Mouse (Mus musculus): ENCODE measurements around the gene Vgll4. TPM values are rescaled to one million over a fixed set of nuclear protein-coding genes. Genes with fewer than 3 reads are reported as not detected.

Gene Vgll4
- polyA plus RNA-seq, 1 experiment from 2014 or later, result 58.9 TPM

DNA sequence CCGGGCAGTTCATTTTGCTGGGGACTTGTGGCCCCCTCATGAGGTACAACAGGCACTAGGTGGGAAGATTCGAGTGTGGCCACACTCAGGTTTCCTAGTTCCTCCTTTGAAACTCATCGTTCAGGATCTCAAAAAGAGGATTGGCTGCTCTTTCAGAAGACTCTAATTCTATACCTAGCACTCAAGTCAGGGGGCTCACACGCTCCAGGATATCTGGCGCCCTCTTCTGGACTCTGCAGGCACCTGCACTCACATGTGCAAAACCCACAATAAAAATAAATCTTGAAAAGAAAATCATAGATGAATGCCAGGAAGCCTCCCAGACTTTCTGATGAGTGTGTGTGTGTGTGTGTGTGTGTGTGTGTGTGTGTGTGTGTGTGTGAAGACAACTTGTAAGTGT is 1.1 kb upstream of the Vgll4 start:
- Histone ChIP-seq H3K36me3 (replicated peaks; ENCODE audit: control insufficient read depth, insufficient read depth, low read depth, low read length) (no peaks in the 10 kb centered on the region), H3K4me2 (ENCODE audit: low read depth, low read length) (no peak overlapping the region), H3K27me3 (ENCODE audit: control insufficient read depth, insufficient read depth, low read length) (peaks cover 7% of the 10 kb centered on the region; the same call in 1 of the 2 replicates), H3K9ac (replicated peaks; ENCODE audit: low read length) (no peak overlapping the region), H3K27ac (replicated peaks; ENCODE audit: low read depth, low read length) (no peak overlapping the region), H3K4me3 (ENCODE audit: low read depth, low read length) (no peak overlapping the region), H3K4me1 (ENCODE audit: control insufficient read depth, insufficient read depth, low read length) (peaks cover 3% of the 10 kb centered on the region; the same call in 1 of the 2 replicates), H3K9me3 (replicated peaks; ENCODE audit: control insufficient read depth, low read length) (no peaks in the 10 kb centered on the region)
- ATAC-seq (replicated peaks; ENCODE audit: insufficient number of reproducible peaks, low FRiP score, low TSS enrichment, low read depth), result no peak
- 66% methylated on average over 5 of the region's 5 CpGs for WGBS
- peak; percentile 33 for DNase-seq (ENCODE audit: low spot score)

GRCm38 (mm10) chr6:114970386-114970785 is 592 bp upstream of the Vgll4 start:
- H3K9me3 ChIP-seq (replicated peaks; ENCODE audit: control insufficient read depth, low read length), result no peaks in the 10 kb centered on the region
- no peak for ATAC-seq (replicated peaks; ENCODE audit: insufficient number of reproducible peaks, low FRiP score, low TSS enrichment, low read depth)
- H3K27me3 ChIP-seq (ENCODE audit: control insufficient read depth, insufficient read depth, low read length), result peaks cover 7% of the 10 kb centered on the region; the same call in 1 of the 2 replicates

GRCm38 (mm10) chr6:114968361-114969212 is 1.2 kb downstream of the Vgll4 start:
- H3K9ac ChIP-seq (replicated peaks; ENCODE audit: low read length), result peak overlapping the region; percentile 47
- H3K27ac ChIP-seq (replicated peaks; ENCODE audit: low read depth, low read length), result 0 out of 2 replicates have a peak overlapping the region, but pooled peaks have one; percentile 10
- peaks cover 3% of the 10 kb centered on the region; the same call in 1 of the 2 replicates for H3K4me1 ChIP-seq (ENCODE audit: control insufficient read depth, insufficient read depth, low read length)
- peak; percentile 88 for DNase-seq (ENCODE audit: low spot score)
- H3K27me3 ChIP-seq (ENCODE audit: control insufficient read depth, insufficient read depth, low read length), result peaks cover 7% of the 10 kb centered on the region; the same call in 1 of the 2 replicates
- under 1% methylated on average over 76 of the region's 82 CpGs for WGBS
- no peaks in the 10 kb centered on the region for H3K9me3 ChIP-seq (replicated peaks; ENCODE audit: control insufficient read depth, low read length)
- peak overlapping the region; percentile 99 for H3K4me2 ChIP-seq (ENCODE audit: low read depth, low read length)
- no peaks in the 10 kb centered on the region for H3K36me3 ChIP-seq (replicated peaks; ENCODE audit: control insufficient read depth, insufficient read depth, low read depth, low read length)
- peak overlapping the region; percentile 54 for H3K4me3 ChIP-seq (ENCODE audit: low read depth, low read length)
- ATAC-seq (replicated peaks; ENCODE audit: insufficient number of reproducible peaks, low FRiP score, low TSS enrichment, low read depth), result peak; percentile 80

More at GRCm38 (mm10) chr6:114970386-114970785, 592 bp upstream of the Vgll4 start:
- H3K4me3 ChIP-seq (ENCODE audit: low read depth, low read length), result no peak overlapping the region
- 18% methylated on average over 6 of the region's 6 CpGs for WGBS
- H3K4me1 ChIP-seq (ENCODE audit: control insufficient read depth, insufficient read depth, low read length), result peaks cover 3% of the 10 kb centered on the region; the same call in 1 of the 2 replicates
- no peak overlapping the region for H3K4me2 ChIP-seq (ENCODE audit: low read depth, low read length)
- no peak overlapping the region for H3K9ac ChIP-seq (replicated peaks; ENCODE audit: low read length)
- DNase-seq (ENCODE audit: low spot score), result peak; percentile 11
- H3K36me3 ChIP-seq (replicated peaks; ENCODE audit: control insufficient read depth, insufficient read depth, low read depth, low read length), result no peaks in the 10 kb centered on the region
- H3K27ac ChIP-seq (replicated peaks; ENCODE audit: low read depth, low read length), result 0 out of 2 replicates have a peak overlapping the region, but pooled peaks have one; percentile 35

DNA sequence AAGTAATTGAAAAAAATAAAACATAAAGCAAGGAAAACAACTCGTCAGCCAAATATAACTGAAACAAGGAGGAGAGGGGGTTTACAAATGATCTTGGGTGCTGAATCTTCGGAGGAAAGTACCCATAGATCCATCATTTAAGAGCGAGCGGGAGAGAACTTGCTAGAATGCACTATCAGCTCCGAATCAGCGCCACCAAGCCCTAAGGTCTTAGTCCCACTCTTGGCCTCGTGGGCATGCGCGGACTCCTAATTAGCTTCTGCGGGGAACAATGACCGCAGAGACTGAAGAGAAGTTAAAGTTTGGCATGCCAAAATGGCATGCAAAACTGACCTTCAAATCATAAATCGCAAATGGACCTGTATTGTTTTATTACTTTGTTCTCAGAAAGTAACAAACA is 2.2 kb downstream of the Vgll4 start:
- Histone ChIP-seq H3K4me3 (ENCODE audit: low read depth, low read length) (peak overlapping the region; percentile 54; the same call in 1 of the 2 replicates), H3K9ac (replicated peaks; ENCODE audit: low read length) (no peak overlapping the region), H3K4me1 (ENCODE audit: control insufficient read depth, insufficient read depth, low read length) (peaks cover 3% of the 10 kb centered on the region; the same call in 1 of the 2 replicates), H3K27ac (replicated peaks; ENCODE audit: low read depth, low read length) (no peak overlapping the region), H3K4me2 (ENCODE audit: low read depth, low read length) (0 out of 2 replicates have a peak overlapping the region, but pooled peaks have one; percentile 99), H3K9me3 (replicated peaks; ENCODE audit: control insufficient read depth, low read length) (no peaks in the 10 kb centered on the region), H3K27me3 (ENCODE audit: control insufficient read depth, insufficient read depth, low read length) (peaks cover 7% of the 10 kb centered on the region; the same call in 1 of the 2 replicates), H3K36me3 (replicated peaks; ENCODE audit: control insufficient read depth, insufficient read depth, low read depth, low read length) (no peaks in the 10 kb centered on the region)
- no peak for ATAC-seq (replicated peaks; ENCODE audit: insufficient number of reproducible peaks, low FRiP score, low TSS enrichment, low read depth)
- DNase-seq (ENCODE audit: low spot score), result no peak
- WGBS, result 37% methylated on average over 12 of the region's 12 CpGs

DNA sequence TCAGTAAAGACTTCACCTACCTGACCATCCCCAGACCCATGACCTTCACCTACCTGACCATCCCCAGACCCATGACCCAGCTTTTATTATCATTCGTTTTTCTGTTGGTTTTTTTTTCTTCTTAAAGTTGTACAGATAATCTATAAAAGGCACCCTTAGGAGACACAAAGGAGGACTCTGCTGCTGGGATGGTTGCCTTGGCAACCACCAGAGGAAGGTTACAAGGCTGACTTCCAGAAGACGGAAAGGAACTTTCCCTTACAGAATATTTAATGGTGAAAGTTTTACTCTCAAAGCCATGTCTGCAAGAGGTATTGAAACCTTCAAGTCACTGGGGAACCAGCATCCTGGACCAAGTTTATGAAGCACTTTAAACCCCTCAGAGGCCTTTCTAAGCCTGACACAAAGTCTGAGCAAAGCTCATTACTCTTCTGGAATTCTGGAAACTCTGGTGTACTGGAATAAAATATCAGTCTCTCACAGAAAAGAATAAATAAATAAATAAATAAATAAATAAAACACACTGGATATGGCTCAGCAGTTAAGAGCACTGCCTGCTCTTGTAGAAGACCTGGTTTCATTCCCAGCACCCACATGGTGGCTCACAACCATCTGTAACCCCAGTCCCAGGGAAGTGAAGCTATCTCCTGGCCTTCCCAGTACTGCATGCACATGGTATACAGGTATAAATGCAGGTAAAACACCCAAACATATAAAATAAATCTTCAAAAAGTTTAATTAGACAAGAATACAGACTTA is 3.2 kb downstream of the Vgll4 start:
- Histone ChIP-seq H3K9me3 (replicated peaks; ENCODE audit: control insufficient read depth, low read length) (no peaks in the 10 kb centered on the region), H3K4me1 (ENCODE audit: control insufficient read depth, insufficient read depth, low read length) (peaks cover 3% of the 10 kb centered on the region; the same call in 1 of the 2 replicates), H3K4me3 (ENCODE audit: low read depth, low read length) (no peak overlapping the region), H3K36me3 (replicated peaks; ENCODE audit: control insufficient read depth, insufficient read depth, low read depth, low read length) (no peaks in the 10 kb centered on the region), H3K4me2 (ENCODE audit: low read depth, low read length) (no peak overlapping the region), H3K9ac (replicated peaks; ENCODE audit: low read length) (no peak overlapping the region), H3K27ac (replicated peaks; ENCODE audit: low read depth, low read length) (no peak overlapping the region), H3K27me3 (ENCODE audit: control insufficient read depth, insufficient read depth, low read length) (peaks cover 7% of the 10 kb centered on the region; the same call in 1 of the 2 replicates)
- ATAC-seq (replicated peaks; ENCODE audit: insufficient number of reproducible peaks, low FRiP score, low TSS enrichment, low read depth), result no peak
- DNase-seq (ENCODE audit: low spot score), result no peak
- 64% methylated on average over 2 of the region's 2 CpGs for WGBS

GRCm38 (mm10) chr6:114965802-114966201 is 4.0 kb downstream of the Vgll4 start:
- Histone ChIP-seq H3K9me3 (replicated peaks; ENCODE audit: control insufficient read depth, low read length) (no peaks in the 10 kb centered on the region), H3K36me3 (replicated peaks; ENCODE audit: control insufficient read depth, insufficient read depth, low read depth, low read length) (no peaks in the 10 kb centered on the region), H3K4me1 (ENCODE audit: control insufficient read depth, insufficient read depth, low read length) (peaks cover 3% of the 10 kb centered on the region; the same call in 1 of the 2 replicates), H3K9ac (replicated peaks; ENCODE audit: low read length) (no peak overlapping the region), H3K27me3 (ENCODE audit: control insufficient read depth, insufficient read depth, low read length) (peaks cover 7% of the 10 kb centered on the region; the same call in 1 of the 2 replicates), H3K4me3 (ENCODE audit: low read depth, low read length) (no peak overlapping the region), H3K27ac (replicated peaks; ENCODE audit: low read depth, low read length) (no peak overlapping the region), H3K4me2 (ENCODE audit: low read depth, low read length) (no peak overlapping the region)
- whole genome bisulfite sequencing, result 77% methylated on average over 3 of the region's 3 CpGs
- no peak for ATAC-seq (replicated peaks; ENCODE audit: insufficient number of reproducible peaks, low FRiP score, low TSS enrichment, low read depth)
- no peak for DNase-seq (ENCODE audit: low spot score)

GRCm38 (mm10) chr6:114965396-114965795 is 4.4 kb downstream of the Vgll4 start:
- Histone ChIP-seq H3K27me3 (ENCODE audit: control insufficient read depth, insufficient read depth, low read length) (peaks cover 7% of the 10 kb centered on the region; the same call in 1 of the 2 replicates), H3K9me3 (replicated peaks; ENCODE audit: control insufficient read depth, low read length) (no peaks in the 10 kb centered on the region), H3K27ac (replicated peaks; ENCODE audit: low read depth, low read length) (no peak overlapping the region), H3K4me2 (ENCODE audit: low read depth, low read length) (no peak overlapping the region), H3K4me3 (ENCODE audit: low read depth, low read length) (no peak overlapping the region), H3K4me1 (ENCODE audit: control insufficient read depth, insufficient read depth, low read length) (peaks cover 3% of the 10 kb centered on the region; the same call in 1 of the 2 replicates), H3K9ac (replicated peaks; ENCODE audit: low read length) (no peak overlapping the region), H3K36me3 (replicated peaks; ENCODE audit: control insufficient read depth, insufficient read depth, low read depth, low read length) (no peaks in the 10 kb centered on the region)
- 79% methylated on average over 8 of the region's 8 CpGs for WGBS
- DNase-seq (ENCODE audit: low spot score) (no peak), ATAC-seq (replicated peaks; ENCODE audit: insufficient number of reproducible peaks, low FRiP score, low TSS enrichment, low read depth) (no peak)

Measured in embryonic facial prominence, embryonic 11.5 days (tissue).